Mouse (Mus musculus) cerebellum, adult 2 months (tissue): ENCODE data around the gene Phyh.

Experiments
- CTCF ChIP-seq: fragments of 200-500 bp; IDR thresholded peaks from 2 replicates; pipeline ENCODE4 v1.5.1; 2011; ENCODE audit warnings: low read depth, mild to moderate bottlenecking, control low read depth, low read length, moderate library complexity, borderline replicate concordance; ENCODE audit not compliant: insufficient read depth
- POLR2A ChIP-seq: fragments of 200-500 bp; IDR thresholded peaks from 2 replicates; pipeline ENCODE4 v1.6.1; 2011; ENCODE audit warnings: low read length, control low read depth, borderline replicate concordance; ENCODE audit not compliant: insufficient read depth

DNA sequence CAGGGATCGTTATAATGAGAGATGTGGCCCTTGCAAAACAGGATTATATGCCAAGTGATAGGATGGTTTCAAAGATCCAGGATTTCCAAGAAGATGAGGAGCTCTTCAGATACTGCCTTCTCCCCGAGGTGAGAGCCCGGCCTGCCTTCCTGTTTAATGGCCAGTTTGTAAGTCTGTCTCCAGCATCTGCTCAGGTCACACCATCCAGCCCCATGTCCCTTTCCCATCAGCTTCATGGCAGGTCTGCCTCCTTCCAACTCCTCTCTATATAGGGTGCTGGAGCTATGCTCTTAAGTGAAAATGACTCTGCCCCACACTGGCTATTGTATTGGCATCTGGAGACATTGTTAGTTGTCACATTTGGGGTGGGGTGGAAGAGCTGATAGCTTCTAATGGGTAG is 8.6 kb downstream of the Phyh start:
- TF ChIP-seq POLR2A: no peak
- TF ChIP-seq CTCF: no peak
